Mouse (Mus musculus) lung, postnatal 10 days (tissue): ENCODE data around the gene Setmar.

ENCODE experiments used
- DNase-seq: peaks from one replicate; pipeline ENCODE4 v3.0.0; 2021

Setmar gene

DNA sequence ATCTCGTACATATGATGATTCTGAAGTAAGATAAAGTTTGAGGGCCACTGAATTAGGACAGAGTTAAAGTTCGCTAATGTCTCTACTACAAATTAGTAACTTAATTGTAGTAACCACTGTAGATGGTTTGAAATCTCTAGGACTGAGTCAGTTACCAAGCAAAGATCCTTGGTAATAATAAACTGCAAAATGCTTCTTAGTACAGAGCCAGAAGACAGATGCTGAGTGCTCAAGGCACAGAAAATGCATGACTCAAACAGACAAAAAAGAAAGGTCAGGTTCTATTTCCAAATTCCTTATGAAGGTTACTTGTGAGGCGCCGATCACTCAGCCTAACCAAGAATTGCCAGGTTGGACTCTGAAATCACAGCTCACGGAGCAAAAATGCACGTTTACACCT is 53.0 kb downstream of the Setmar start:
- no peak for DNase-seq

DNA sequence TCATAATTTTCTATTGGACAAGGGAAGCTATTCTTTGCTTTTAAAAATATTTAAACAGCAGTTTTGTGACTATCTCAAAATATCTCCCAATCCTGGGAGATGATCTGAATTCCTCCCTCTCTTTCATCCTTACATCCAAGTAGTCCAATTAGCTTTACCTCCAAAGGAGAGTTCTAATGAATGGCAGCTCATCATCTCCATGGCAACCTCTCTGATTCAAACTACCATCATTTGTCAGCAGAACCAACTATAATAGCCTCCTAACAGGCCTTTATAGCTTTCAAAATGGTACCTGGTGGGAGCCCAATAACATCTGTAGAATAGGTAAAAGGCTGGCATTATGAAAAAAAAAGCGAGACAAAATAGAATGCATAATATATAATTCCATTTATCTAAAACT is 60.6 kb downstream of the Setmar start:
- no peak for DNase-seq

- no peak for DNase-seq
Observed at GRCm38 (mm10) chr6:108126631-108127030, 61.8 kb downstream of the Setmar start.
